Mouse (Mus musculus): ENCODE results near the gene Asb4. TPM values are rescaled to one million over a fixed set of nuclear protein-coding genes. Genes with fewer than 3 reads are reported as not detected.

The Asb4 gene
- total and polyA plus RNA-seq, 3 experiments: 0.04 to 0.11 (median 0.07) TPM

DNA sequence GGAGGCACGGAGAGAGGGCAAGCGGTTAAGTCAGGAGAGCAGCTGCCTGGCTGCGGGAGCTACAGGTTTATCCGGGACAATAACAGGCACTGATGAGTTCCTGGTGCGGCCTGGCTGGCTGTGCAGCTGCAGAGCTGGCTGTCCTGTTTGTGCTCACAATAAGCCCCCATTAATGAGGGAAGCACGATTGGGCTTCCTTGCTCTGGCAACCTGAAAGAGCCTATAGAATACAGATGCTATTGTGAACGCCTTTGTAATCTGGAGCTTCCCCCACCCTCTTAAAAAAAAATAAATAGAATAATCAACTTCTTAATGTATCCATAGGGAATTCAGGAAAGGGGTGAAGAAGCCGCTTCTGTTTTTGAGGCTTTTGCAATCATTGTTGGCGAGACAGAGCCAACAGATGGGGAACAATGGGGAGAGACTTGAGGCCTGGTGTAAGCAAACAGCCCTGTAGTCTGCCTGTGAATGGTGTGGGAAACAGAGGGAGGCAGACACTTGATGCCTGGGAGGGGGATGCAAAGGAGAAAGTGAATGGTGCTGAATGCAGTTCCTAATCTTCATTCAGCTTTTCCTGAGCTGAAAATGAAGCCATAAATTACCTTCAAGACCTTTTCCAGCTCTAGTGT, 2.4 kb upstream of the Asb4 start:
- TF ChIP-seq SIN3A (IDR thresholded peaks at IDR 0.05; ENCODE audit: low read length) (no peak), ELF1 (IDR thresholded peaks at IDR 0.05; ENCODE audit: low read depth, low read length) (no peak), NELFE (IDR thresholded peaks at IDR 0.05; ENCODE audit: low read depth, low read length) (no peak), USF2 (conservative IDR thresholded peaks at IDR 0.05; ENCODE audit: low read depth, low read length) (no peak), ZNF384 (IDR thresholded peaks at IDR 0.05; ENCODE audit: low read depth, low read length) (no peak), PAX5 (IDR thresholded peaks at IDR 0.05; ENCODE audit: low read length) (no peak), MYC (IDR thresholded peaks at IDR 0.05; ENCODE audit: low read depth, low read length) (no peak), ETS1 (conservative IDR thresholded peaks at IDR 0.05; ENCODE audit: low read depth, low read length) (no peak), CHD2 (IDR thresholded peaks at IDR 0.05; ENCODE audit: low read length) (no peak), MEF2A (IDR thresholded peaks at IDR 0.05; ENCODE audit: borderline replicate concordance, low read depth, low read length) (no peak)
- Histone ChIP-seq H3K4me2 (ENCODE audit: insufficient read depth, low read depth, poor library complexity, severe bottlenecking) (peak overlapping the region; percentile 96), H3K27me3 (replicated peaks) (no peaks in the 10 kb centered on the region)

DNA sequence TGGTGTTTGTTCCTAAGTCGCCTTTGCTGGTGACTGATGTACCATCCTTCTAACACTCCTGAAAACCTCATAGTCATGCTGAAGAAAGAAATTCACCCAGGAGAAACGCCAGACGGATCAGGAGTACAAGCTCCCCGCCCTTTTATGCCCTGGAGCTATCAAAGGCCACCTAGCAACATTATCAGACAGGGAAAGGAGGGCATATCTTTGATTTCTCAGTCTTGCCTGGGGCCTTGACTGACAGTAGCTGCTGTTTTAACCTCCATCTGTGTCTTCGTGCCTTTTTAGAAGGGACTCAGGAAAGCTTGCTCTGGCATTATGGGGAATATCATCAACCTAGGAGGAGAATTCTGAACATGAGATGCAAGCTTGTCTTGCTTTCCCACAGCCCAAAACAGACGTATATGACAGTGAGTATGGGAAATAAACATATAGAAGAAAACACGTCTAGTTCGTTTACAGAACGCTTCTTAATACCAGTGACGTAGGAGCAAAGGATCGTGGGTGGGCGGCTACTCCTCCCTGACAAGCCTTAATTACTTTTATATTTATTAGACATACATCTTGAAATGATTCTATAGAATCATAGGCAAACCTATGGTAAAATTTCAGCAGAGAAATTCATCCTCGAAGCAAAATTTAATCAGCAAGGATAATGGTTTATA, 1.1 kb upstream of the Asb4 start:
- dilution Hi-C loops (cut with MboI; ENCODE audit: extremely low pct_ligation_motif_present, extremely low pct_unique_long_range_greater_than_20kb, low sequenced_read_pairs) (no loop called here), in situ Hi-C loops (cut with MboI; ENCODE audit: low pct_ligation_motif_present, low pct_unique_long_range_greater_than_20kb, low sequenced_read_pairs) (loop anchor here (10.0 to 25.0 kb wide), 5 partner anchors 147 to 820 kb away; no protein-coding TSS in a partner anchor)
- no peak overlapping the region for H3K27ac ChIP-seq (ENCODE audit: insufficient read depth, low read depth)
- H3K27me3 ChIP-seq (replicated peaks): no peaks in the 10 kb centered on the region
- no peaks in the 10 kb centered on the region for H3K9me3 ChIP-seq (replicated peaks; ENCODE audit: low read length)
- H3K4me1 ChIP-seq (ENCODE audit: control insufficient read depth in 1 of 2, insufficient read depth in 2 of 2): peaks cover 4 to 27% of the 10 kb centered on the region in 2 experiments
- no peak overlapping the region for H3K9ac ChIP-seq (ENCODE audit: insufficient read depth, low read depth)
- TF ChIP-seq KAT2A (IDR thresholded peaks at IDR 0.05; ENCODE audit: insufficient replicate concordance, low read length) (no peak), E2F4 (IDR thresholded peaks at IDR 0.05; ENCODE audit: insufficient replicate concordance, low read depth, low read length) (no peak), USF1 (IDR thresholded peaks at IDR 0.05; ENCODE audit: low read depth, low read length) (no peak), MEF2A (IDR thresholded peaks at IDR 0.05; ENCODE audit: borderline replicate concordance, low read depth, low read length) (no peak), BHLHE40 (IDR thresholded peaks at IDR 0.05; ENCODE audit: low read depth, low read length) (no peak), USF2 (conservative IDR thresholded peaks at IDR 0.05; ENCODE audit: low read depth, low read length) (no peak), MAX (IDR thresholded peaks at IDR 0.05; ENCODE audit: low read length) (no peak), POLR2AphosphoS2 (IDR thresholded peaks at IDR 0.05; ENCODE audit: low read depth, low read length) (no peak)
- no peaks in the 10 kb centered on the region for H3K79me2 ChIP-seq (replicated peaks; ENCODE audit: control insufficient read depth, extremely low read depth, insufficient read depth, poor library complexity, severe bottlenecking)
- H3K36me3 ChIP-seq (replicated peaks in 1 of 2; ENCODE audit: control insufficient read depth in 1 of 2, insufficient read depth in 1 of 2, low read length in 1 of 2): no peaks in the 10 kb centered on the region
- H3K4me3 ChIP-seq (replicated peaks in 1 of 3; ENCODE audit: low read depth in 2 of 3, low read length in 2 of 3, poor library complexity in 1 of 3): no peak overlapping the region
- DNase-seq (ENCODE audit: extremely low read depth): no peak
- H3K4me2 ChIP-seq (ENCODE audit: insufficient read depth, low read depth, poor library complexity, severe bottlenecking): no peak overlapping the region

More for the DNA sequence above, 2.4 kb upstream of the Asb4 start:
- Histone ChIP-seq H3K9ac (ENCODE audit: insufficient read depth, low read depth) (no peak overlapping the region), H3K79me2 (replicated peaks; ENCODE audit: control insufficient read depth, extremely low read depth, insufficient read depth, poor library complexity, severe bottlenecking) (no peaks in the 10 kb centered on the region), H3K4me3 (replicated peaks in 1 of 3; ENCODE audit: low read depth in 2 of 3, low read length in 2 of 3, poor library complexity in 1 of 3) (no peak overlapping the region), H3K36me3 (replicated peaks in 1 of 2; ENCODE audit: control insufficient read depth in 1 of 2, insufficient read depth in 1 of 2, low read length in 1 of 2) (no peaks in the 10 kb centered on the region), H3K9me3 (replicated peaks; ENCODE audit: low read length) (no peaks in the 10 kb centered on the region), H3K4me1 (ENCODE audit: control insufficient read depth in 1 of 2, insufficient read depth in 2 of 2) (peaks cover 4 to 20% of the 10 kb centered on the region in 2 experiments), H3K27ac (ENCODE audit: insufficient read depth, low read depth) (0 out of 2 replicates have a peak overlapping the region, but pooled peaks have one; percentile 55)
- DNase-seq (ENCODE audit: extremely low read depth): no peak
- dilution Hi-C loops (cut with MboI; ENCODE audit: extremely low pct_ligation_motif_present, extremely low pct_unique_long_range_greater_than_20kb, low sequenced_read_pairs): no loop called here
- in situ Hi-C loops (cut with MboI; ENCODE audit: low pct_ligation_motif_present, low pct_unique_long_range_greater_than_20kb, low sequenced_read_pairs): loop anchor here (10.0 to 25.0 kb wide), 5 partner anchors 146 to 818 kb away; no protein-coding TSS in a partner anchor

Data from CH12.LX (cell line).